Mouse (Mus musculus) myocyte (in vitro differentiated cells): ENCODE measurements around the gene Mgat3. TPM values are rescaled to one million over a fixed set of nuclear protein-coding genes. Genes with fewer than 3 reads are reported as not detected.

Experiments used
- H3K27me3 ChIP-seq: one replicate; pipeline ENCODE4 v1.6.1; 2011; ENCODE audit not compliant: control insufficient read depth, insufficient read depth, insufficient read length
- H3K36me3 ChIP-seq: one replicate; pipeline ENCODE4 v1.6.1; 2011; ENCODE audit not compliant: control insufficient read depth, insufficient read depth
- H3K4me2 ChIP-seq: one replicate; pipeline ENCODE4 v1.6.1; 2011; ENCODE audit warnings: low read depth, control low read depth
- H3K4me3 ChIP-seq: one replicate; pipeline ENCODE4 v1.5.1; 2011; ENCODE audit warnings: mild to moderate bottlenecking, control low read depth, moderate library complexity
- H3K79me2 ChIP-seq: one replicate; pipeline ENCODE4 v1.6.1; 2011; ENCODE audit not compliant: control insufficient read depth, insufficient read depth
- H3ac ChIP-seq: one replicate; pipeline ENCODE4 v1.6.1; 2011; ENCODE audit not compliant: control insufficient read depth, insufficient read length
- CEBPB ChIP-seq: IDR thresholded peaks from 2 replicates; pipeline ENCODE4 v1.6.1; 2011; ENCODE audit warnings: mild to moderate bottlenecking, moderate library complexity; ENCODE audit not compliant: poor library complexity, insufficient read depth, severe bottlenecking
- E2F4 ChIP-seq: IDR thresholded peaks from one replicate; pipeline ENCODE4 v1.6.1; 2011; ENCODE audit warnings: mild to moderate bottlenecking, control low read depth, moderate library complexity; ENCODE audit not compliant: insufficient read depth
- MAX ChIP-seq: IDR thresholded peaks from one replicate; pipeline ENCODE4 v1.6.1; 2011; ENCODE audit warnings: low read depth, mild to moderate bottlenecking, control low read depth
- MYOD1 ChIP-seq, 3 experiments: IDR thresholded peaks; one replicate each; pipeline ENCODE4 v1.6.1; 2011; ENCODE audit warnings: control low read depth in 2 of 3, low read depth in 2 of 3, mild to moderate bottlenecking in 2 of 3, moderate library complexity in 1 of 3; ENCODE audit not compliant: insufficient read length in 2 of 3, control insufficient read depth in 1 of 3
- MYOG ChIP-seq, 3 experiments: IDR thresholded peaks; one replicate each; pipeline ENCODE4 v1.6.1; 2011; ENCODE audit warnings: control low read depth in 2 of 3, low read depth in 2 of 3, mild to moderate bottlenecking in 2 of 3; ENCODE audit not compliant: insufficient read length in 2 of 3, control insufficient read depth in 1 of 3, insufficient read depth in 1 of 3
- POLR2A ChIP-seq: IDR thresholded peaks from one replicate; pipeline ENCODE4 v1.6.1; 2011; ENCODE audit warnings: low read depth, mild to moderate bottlenecking, control low read depth, moderate library complexity; ENCODE audit not compliant: insufficient read length
- POLR2AphosphoS2 ChIP-seq: IDR thresholded peaks from one replicate; pipeline ENCODE4 v1.6.1; 2011; ENCODE audit warnings: low read depth, control low read depth; ENCODE audit not compliant: insufficient read length
- REST ChIP-seq: IDR thresholded peaks from one replicate; pipeline ENCODE4 v1.6.1; 2011; ENCODE audit warnings: mild to moderate bottlenecking, control low read depth, moderate library complexity; ENCODE audit not compliant: insufficient read depth, insufficient read length
- SRF ChIP-seq: IDR thresholded peaks from one replicate; pipeline ENCODE4 v1.6.1; 2011; ENCODE audit warnings: low read depth; ENCODE audit not compliant: control insufficient read depth, insufficient read length
- TCF12 ChIP-seq: IDR thresholded peaks from one replicate; pipeline ENCODE4 v1.6.1; 2011; ENCODE audit warnings: mild to moderate bottlenecking, control low read depth; ENCODE audit not compliant: poor library complexity, insufficient read depth, severe bottlenecking
- TCF3 ChIP-seq: IDR thresholded peaks from one replicate; pipeline ENCODE4 v1.6.1; 2011; ENCODE audit warnings: low read depth, control low read depth; ENCODE audit not compliant: insufficient read length
- USF1 ChIP-seq: IDR thresholded peaks from one replicate; pipeline ENCODE4 v1.6.1; 2011; ENCODE audit warnings: low read depth, mild to moderate bottlenecking, control low read depth, moderate library complexity
- polyA plus RNA-seq: library from polyadenylated mRNA; unstranded; fragments of >200 nt; fragmentation: generic; extraction: Trizol; gene quantifications from one replicate; pipeline ENCODE4 v1.2.1, GENCODE M21; 2012; ENCODE audit warnings: missing spikeins

Mgat3 gene
- polyA plus RNA-seq, 1 experiment, result 9.7 TPM

GRCm38 (mm10) chr15:80159286-80159901 is 14.1 kb upstream of the Mgat3 start:
- H3K36me3 ChIP-seq, result peaks cover 36% of the 10 kb centered on the region
- no peaks in the 10 kb centered on the region for H3K79me2 ChIP-seq
- H3ac ChIP-seq, result no peak overlapping the region
- TF ChIP-seq MYOG (IDR thresholded peaks at IDR 0.05; ENCODE audit: control insufficient read depth in 1 of 3, insufficient read depth in 1 of 3, insufficient read length in 2 of 3, low read depth in 2 of 3) (peak; percentile 43 to 78 (median 53)), TCF3 (no peak), MAX (no peak), SRF (no peak), CEBPB (no peak), USF1 (no peak), TCF12 (no peak), MYOD1 (IDR thresholded peaks at IDR 0.05; ENCODE audit: control insufficient read depth in 1 of 3, insufficient read length in 2 of 3, low read depth in 2 of 3) (peak; percentile 24 to 87 (median 63)), REST (no peak), E2F4 (no peak), POLR2AphosphoS2 (peak; percentile 69), POLR2A (peak; percentile 65)
- H3K4me3 ChIP-seq, result no peak overlapping the region
- H3K4me2 ChIP-seq, result peak overlapping the region; percentile 78
- H3K27me3 ChIP-seq, result no peaks in the 10 kb centered on the region

- no peak for TF ChIP-seq USF1
- no peak for TF ChIP-seq E2F4
- peak in 1 of 3 experiments; percentile 61 for TF ChIP-seq MYOD1 (IDR thresholded peaks at IDR 0.05; ENCODE audit: control insufficient read depth in 1 of 3, insufficient read length in 2 of 3, low read depth in 2 of 3)
- TF ChIP-seq SRF, result no peak
- no peak for TF ChIP-seq REST
- TF ChIP-seq TCF3, result no peak
- TF ChIP-seq POLR2A, result peak; percentile 45
- TF ChIP-seq MAX, result no peak
- TF ChIP-seq MYOG (IDR thresholded peaks at IDR 0.05; ENCODE audit: control insufficient read depth in 1 of 3, insufficient read depth in 1 of 3, insufficient read length in 2 of 3, low read depth in 2 of 3), result peak in 2 of 3 experiments; percentile 10 to 79
- no peak for TF ChIP-seq CEBPB
- TF ChIP-seq POLR2AphosphoS2, result no peak
- peak; percentile 27 for TF ChIP-seq TCF12
- no peak overlapping the region for H3ac ChIP-seq
- H3K4me3 ChIP-seq, result no peak overlapping the region
- peaks cover 28% of the 10 kb centered on the region for H3K36me3 ChIP-seq
- H3K79me2 ChIP-seq, result no peaks in the 10 kb centered on the region
- H3K27me3 ChIP-seq, result no peaks in the 10 kb centered on the region
- peak overlapping the region; percentile 78 for H3K4me2 ChIP-seq
These were observed 13.3 kb upstream of the Mgat3 start for GRCm38 (mm10) chr15:80160223-80160622.

- Histone ChIP-seq H3K4me2 (peak overlapping the region; percentile 78), H3K79me2 (no peaks in the 10 kb centered on the region), H3K27me3 (no peaks in the 10 kb centered on the region), H3K4me3 (no peak overlapping the region), H3K36me3 (peaks cover 23% of the 10 kb centered on the region), H3ac (no peak overlapping the region)
- peak; percentile 39 to 91 (median 69) for TF ChIP-seq MYOD1 (IDR thresholded peaks at IDR 0.05; ENCODE audit: control insufficient read depth in 1 of 3, insufficient read length in 2 of 3, low read depth in 2 of 3)
- TF ChIP-seq MYOG (IDR thresholded peaks at IDR 0.05; ENCODE audit: control insufficient read depth in 1 of 3, insufficient read depth in 1 of 3, insufficient read length in 2 of 3, low read depth in 2 of 3), result peak; percentile 33 to 88 (median 80)
- no peak for TF ChIP-seq TCF3
These were observed 12.8 kb upstream of the Mgat3 start for GRCm38 (mm10) chr15:80160726-80161125.

GRCm38 (mm10) chr15:80161199-80161598 is 12.3 kb upstream of the Mgat3 start:
- TF ChIP-seq REST (no peak), USF1 (no peak)
- H3ac ChIP-seq, result no peak overlapping the region
- no peak overlapping the region for H3K4me3 ChIP-seq
- no peak overlapping the region for H3K4me2 ChIP-seq
- peaks cover 18% of the 10 kb centered on the region for H3K36me3 ChIP-seq
- no peaks in the 10 kb centered on the region for H3K27me3 ChIP-seq
- H3K79me2 ChIP-seq, result no peaks in the 10 kb centered on the region

- TF ChIP-seq POLR2AphosphoS2 (no peak), MYOG (IDR thresholded peaks at IDR 0.05; ENCODE audit: control insufficient read depth in 1 of 3, insufficient read depth in 1 of 3, insufficient read length in 2 of 3, low read depth in 2 of 3) (no peak), REST (no peak), CEBPB (no peak), USF1 (no peak), MYOD1 (IDR thresholded peaks at IDR 0.05; ENCODE audit: control insufficient read depth in 1 of 3, insufficient read length in 2 of 3, low read depth in 2 of 3) (no peak), POLR2A (peak; percentile 18), E2F4 (no peak), MAX (no peak)
- H3K4me2 ChIP-seq, result no peak overlapping the region
- no peak overlapping the region for H3ac ChIP-seq
- peaks cover 14% of the 10 kb centered on the region for H3K36me3 ChIP-seq
- no peak overlapping the region for H3K4me3 ChIP-seq
- no peaks in the 10 kb centered on the region for H3K79me2 ChIP-seq
- H3K27me3 ChIP-seq, result no peaks in the 10 kb centered on the region
These were observed 11.0 kb upstream of the Mgat3 start for GRCm38 (mm10) chr15:80162401-80162964.
